Mouse (Mus musculus): ENCODE measurements around the gene Kcnn1. TPM values are rescaled to one million over a fixed set of nuclear protein-coding genes. Genes with fewer than 3 reads are reported as not detected.

The Kcnn1 gene
- total and polyA plus RNA-seq, 3 experiments: 0.03 to 0.22 TPM; not detected in 1

DNA sequence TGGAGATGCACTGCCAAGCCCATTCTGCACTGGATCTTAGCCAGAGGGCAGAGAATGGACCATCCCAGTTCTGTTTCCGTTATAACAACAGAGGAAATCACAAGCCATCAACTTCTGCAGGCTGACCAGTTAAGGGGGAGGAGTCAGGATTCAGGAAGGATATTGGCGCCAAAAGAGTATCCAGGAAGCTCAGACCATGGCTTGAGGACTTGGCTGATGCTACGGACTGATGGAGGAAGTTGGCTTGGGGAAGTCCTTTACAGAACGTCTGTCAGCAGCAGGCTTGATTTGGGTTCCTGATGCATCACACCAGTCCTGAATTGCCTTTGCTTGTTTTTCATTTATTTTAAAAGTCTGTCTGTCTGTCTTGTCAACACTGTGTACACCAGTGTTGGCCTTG lies 41.5 kb upstream of the Kcnn1 start:
- Histone ChIP-seq H3K4me3 (ENCODE audit: low read depth, low read length) (no peak overlapping the region), H3K27me3 (ENCODE audit: insufficient read depth, low read length) (peaks cover 4% of the 10 kb centered on the region; the same call in 1 of the 2 replicates), H3K9me3 (replicated peaks) (no peaks in the 10 kb centered on the region), H3K4me1 (ENCODE audit: insufficient read depth, low read depth, low read length) (peaks cover 44% of the 10 kb centered on the region), H3K36me3 (replicated peaks) (peaks cover 11% of the 10 kb centered on the region)
- no peak for DNase-seq (ENCODE audit: low spot score)
- no peak for TF ChIP-seq GATA2 (IDR thresholded peaks at IDR 0.05; ENCODE audit: borderline replicate concordance, low read depth, low read length)
- no peak for TF ChIP-seq GATA1 (IDR thresholded peaks at IDR 0.05; ENCODE audit: borderline replicate concordance, low read length)
- TF ChIP-seq TAL1 (conservative IDR thresholded peaks at IDR 0.05; ENCODE audit: low read depth, low read length): no peak
- no peak for TF ChIP-seq POLR2AphosphoS5 (IDR thresholded peaks at IDR 0.05; ENCODE audit: insufficient replicate concordance, low read depth, low read length)
- no peak for TF ChIP-seq CTCF (IDR thresholded peaks at IDR 0.05; ENCODE audit: low read depth, low read length)
- no peak for ATAC-seq (ENCODE audit: extremely low read depth, insufficient number of reproducible peaks, low FRiP score, poor library complexity, severe bottlenecking)

DNA sequence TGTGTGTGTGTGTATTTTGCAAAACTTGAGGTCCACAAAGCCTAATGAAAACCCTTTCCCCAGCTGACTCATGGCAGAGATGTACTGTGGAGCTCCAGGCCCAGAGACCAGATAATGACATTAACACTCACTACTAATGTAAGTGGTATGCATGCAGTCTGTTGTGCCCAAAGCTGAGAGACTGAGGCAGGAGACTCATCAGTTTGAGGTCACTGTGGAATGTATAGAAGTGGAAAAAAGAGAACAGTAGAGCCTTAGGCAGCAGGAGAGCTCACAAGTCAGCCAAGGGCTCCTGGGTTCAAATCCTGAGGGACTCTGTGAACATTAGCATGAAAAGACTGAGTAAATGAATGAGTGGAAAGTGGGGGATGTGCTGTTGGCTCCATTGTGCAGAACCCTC lies 40.5 kb upstream of the Kcnn1 start:
- no peaks in the 10 kb centered on the region for H3K9me3 ChIP-seq (replicated peaks)

DNA sequence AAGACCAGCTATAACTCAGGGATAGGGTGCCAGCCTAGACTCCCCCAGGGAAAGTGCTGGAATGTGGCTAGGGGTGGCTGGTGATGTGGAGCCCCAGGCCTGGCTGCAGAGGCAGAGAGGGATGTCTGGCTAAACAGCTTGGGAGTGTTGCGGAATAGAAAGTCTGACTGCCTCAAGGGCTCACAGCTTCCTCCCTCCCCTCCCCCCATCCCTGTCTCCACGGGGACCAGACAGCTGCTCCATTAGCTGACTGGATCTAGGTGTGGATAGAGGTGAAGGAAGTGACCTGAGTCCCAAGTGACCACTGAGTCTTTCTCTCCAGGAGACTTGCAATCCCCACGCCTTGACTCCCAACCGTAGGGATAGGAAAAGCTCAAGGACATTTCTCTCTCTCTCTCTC lies 40.1 kb upstream of the Kcnn1 start:
- DNase-seq (ENCODE audit: low spot score) (no peak), ATAC-seq (ENCODE audit: extremely low read depth, insufficient number of reproducible peaks, low FRiP score, poor library complexity, severe bottlenecking) (no peak)
- H3K4me1 ChIP-seq (ENCODE audit: insufficient read depth, low read depth, low read length): peaks cover 53% of the 10 kb centered on the region
- H3K4me3 ChIP-seq (ENCODE audit: low read depth, low read length): no peak overlapping the region
- no peaks in the 10 kb centered on the region for H3K9me3 ChIP-seq (replicated peaks)
- TF ChIP-seq GATA2 (IDR thresholded peaks at IDR 0.05; ENCODE audit: borderline replicate concordance, low read depth, low read length) (no peak), GATA1 (IDR thresholded peaks at IDR 0.05; ENCODE audit: borderline replicate concordance, low read length) (no peak), CTCF (IDR thresholded peaks at IDR 0.05; ENCODE audit: low read depth, low read length) (no peak), POLR2AphosphoS5 (IDR thresholded peaks at IDR 0.05; ENCODE audit: insufficient replicate concordance, low read depth, low read length) (no peak), TAL1 (conservative IDR thresholded peaks at IDR 0.05; ENCODE audit: low read depth, low read length) (no peak)
- H3K36me3 ChIP-seq (replicated peaks): peaks cover 6% of the 10 kb centered on the region
- H3K27me3 ChIP-seq (ENCODE audit: insufficient read depth, low read length): peaks cover 4% of the 10 kb centered on the region; the same call in 1 of the 2 replicates

More for the DNA sequence above, 40.5 kb upstream of the Kcnn1 start:
- Histone ChIP-seq H3K4me3 (ENCODE audit: low read depth, low read length) (no peak overlapping the region), H3K4me1 (ENCODE audit: insufficient read depth, low read depth, low read length) (peaks cover 49% of the 10 kb centered on the region), H3K36me3 (replicated peaks) (peaks cover 6% of the 10 kb centered on the region), H3K27me3 (ENCODE audit: insufficient read depth, low read length) (peaks cover 4% of the 10 kb centered on the region; the same call in 1 of the 2 replicates)
- no peak for TF ChIP-seq TAL1 (conservative IDR thresholded peaks at IDR 0.05; ENCODE audit: low read depth, low read length)
- TF ChIP-seq CTCF (IDR thresholded peaks at IDR 0.05; ENCODE audit: low read depth, low read length): no peak
- TF ChIP-seq GATA2 (IDR thresholded peaks at IDR 0.05; ENCODE audit: borderline replicate concordance, low read depth, low read length): no peak
- TF ChIP-seq GATA1 (IDR thresholded peaks at IDR 0.05; ENCODE audit: borderline replicate concordance, low read length): no peak
- TF ChIP-seq POLR2AphosphoS5 (IDR thresholded peaks at IDR 0.05; ENCODE audit: insufficient replicate concordance, low read depth, low read length): no peak
- no peak for DNase-seq (ENCODE audit: low spot score)
- no peak for ATAC-seq (ENCODE audit: extremely low read depth, insufficient number of reproducible peaks, low FRiP score, poor library complexity, severe bottlenecking)

DNA sequence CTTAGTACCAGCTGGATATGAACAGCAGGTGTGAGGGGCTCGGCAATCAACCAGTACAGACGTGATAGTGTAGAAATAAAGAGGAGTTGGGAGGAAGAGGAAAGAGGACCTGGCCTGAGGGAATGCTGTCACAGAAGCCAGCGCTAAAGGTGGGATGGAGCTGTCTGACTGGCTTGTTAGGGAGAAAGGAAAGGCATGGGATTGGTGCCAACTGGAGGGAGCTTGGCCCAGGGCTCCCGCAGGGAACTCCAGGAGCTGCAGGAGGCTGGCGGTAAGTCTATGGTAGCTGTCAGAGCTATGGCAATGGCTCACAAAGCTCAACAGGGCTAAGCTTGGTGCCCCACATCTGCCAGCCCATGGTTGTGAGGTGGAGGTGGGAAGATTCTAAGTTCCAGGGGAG lies 39.2 kb upstream of the Kcnn1 start:
- DNase-seq (ENCODE audit: low spot score) (no peak), ATAC-seq (ENCODE audit: extremely low read depth, insufficient number of reproducible peaks, low FRiP score, poor library complexity, severe bottlenecking) (no peak)
- H3K27me3 ChIP-seq (ENCODE audit: insufficient read depth, low read length): peaks cover 4% of the 10 kb centered on the region; the same call in 1 of the 2 replicates
- H3K9me3 ChIP-seq (replicated peaks): no peaks in the 10 kb centered on the region
- H3K36me3 ChIP-seq (replicated peaks): peaks cover 2% of the 10 kb centered on the region
- H3K4me1 ChIP-seq (ENCODE audit: insufficient read depth, low read depth, low read length): peaks cover 47% of the 10 kb centered on the region
- TF ChIP-seq GATA2 (IDR thresholded peaks at IDR 0.05; ENCODE audit: borderline replicate concordance, low read depth, low read length) (no peak), TAL1 (conservative IDR thresholded peaks at IDR 0.05; ENCODE audit: low read depth, low read length) (no peak), CTCF (IDR thresholded peaks at IDR 0.05; ENCODE audit: low read depth, low read length) (no peak), POLR2AphosphoS5 (IDR thresholded peaks at IDR 0.05; ENCODE audit: insufficient replicate concordance, low read depth, low read length) (no peak), GATA1 (IDR thresholded peaks at IDR 0.05; ENCODE audit: borderline replicate concordance, low read length) (no peak)
- no peak overlapping the region for H3K4me3 ChIP-seq (ENCODE audit: low read depth, low read length)

DNA sequence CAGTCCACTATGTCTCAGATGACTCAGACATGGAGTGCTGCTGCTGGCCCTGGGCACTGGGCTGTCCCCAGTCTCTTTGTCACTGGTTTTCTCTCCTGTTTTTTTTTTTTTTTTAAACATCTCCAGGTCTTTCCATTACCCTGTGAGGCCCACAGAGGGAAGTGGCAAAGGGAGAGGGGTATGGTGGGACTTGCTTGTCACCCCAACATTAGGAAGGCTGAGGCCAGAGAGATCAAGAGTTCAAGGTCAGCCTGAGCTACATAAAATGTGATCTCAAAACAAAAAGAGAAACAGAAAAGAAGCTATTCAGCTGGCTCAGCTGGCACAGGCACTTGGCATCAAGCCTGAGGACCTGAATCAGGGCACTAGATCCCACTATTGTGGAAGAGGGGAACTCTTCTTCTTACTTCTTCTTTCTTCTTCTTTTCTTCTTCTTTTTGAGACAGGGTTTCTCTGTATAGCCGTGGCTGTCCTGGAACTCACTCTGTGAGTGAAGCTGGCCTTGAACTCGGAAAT lies 37.9 kb upstream of the Kcnn1 start:
- Histone ChIP-seq H3K9me3 (replicated peaks) (no peaks in the 10 kb centered on the region), H3K27me3 (ENCODE audit: insufficient read depth, low read length) (peaks cover 4% of the 10 kb centered on the region; the same call in 1 of the 2 replicates), H3K36me3 (replicated peaks) (peaks cover 8% of the 10 kb centered on the region), H3K4me3 (ENCODE audit: low read depth, low read length) (no peak overlapping the region), H3K4me1 (ENCODE audit: insufficient read depth, low read depth, low read length) (peaks cover 42% of the 10 kb centered on the region)
- TF ChIP-seq TAL1 (conservative IDR thresholded peaks at IDR 0.05; ENCODE audit: low read depth, low read length) (no peak), POLR2AphosphoS5 (IDR thresholded peaks at IDR 0.05; ENCODE audit: insufficient replicate concordance, low read depth, low read length) (no peak), GATA2 (IDR thresholded peaks at IDR 0.05; ENCODE audit: borderline replicate concordance, low read depth, low read length) (no peak), CTCF (IDR thresholded peaks at IDR 0.05; ENCODE audit: low read depth, low read length) (no peak), GATA1 (IDR thresholded peaks at IDR 0.05; ENCODE audit: borderline replicate concordance, low read length) (no peak)
- no peak for DNase-seq (ENCODE audit: low spot score)
- ATAC-seq (ENCODE audit: extremely low read depth, insufficient number of reproducible peaks, low FRiP score, poor library complexity, severe bottlenecking): no peak

DNA sequence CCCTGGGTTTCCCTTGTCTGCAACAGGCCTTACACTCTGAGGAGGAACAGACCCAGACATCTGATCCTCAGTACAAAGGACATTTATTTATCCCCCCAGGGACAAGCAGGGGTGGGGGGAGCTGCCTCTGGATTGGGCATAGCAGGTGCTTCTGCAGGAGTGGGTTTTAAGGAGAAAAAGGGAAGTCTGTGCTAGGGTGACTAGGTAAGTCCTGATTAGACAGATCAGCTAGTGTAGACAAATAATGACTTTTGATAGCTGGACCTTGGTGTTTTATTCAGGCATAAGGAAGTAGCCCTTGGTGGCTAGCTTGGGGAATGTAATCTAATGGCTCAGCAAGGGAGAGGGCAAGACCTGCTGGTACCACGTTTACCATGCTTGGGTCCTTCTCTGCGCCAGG lies 36.2 kb upstream of the Kcnn1 start:
- TF ChIP-seq CTCF (IDR thresholded peaks at IDR 0.05; ENCODE audit: low read depth, low read length): no peak
- no peak for TF ChIP-seq POLR2AphosphoS5 (IDR thresholded peaks at IDR 0.05; ENCODE audit: insufficient replicate concordance, low read depth, low read length)
- no peak for TF ChIP-seq GATA2 (IDR thresholded peaks at IDR 0.05; ENCODE audit: borderline replicate concordance, low read depth, low read length)
- TF ChIP-seq GATA1 (IDR thresholded peaks at IDR 0.05; ENCODE audit: borderline replicate concordance, low read length): no peak
- no peak for TF ChIP-seq TAL1 (conservative IDR thresholded peaks at IDR 0.05; ENCODE audit: low read depth, low read length)
- Histone ChIP-seq H3K4me1 (ENCODE audit: insufficient read depth, low read depth, low read length) (peaks cover 45% of the 10 kb centered on the region), H3K27me3 (ENCODE audit: insufficient read depth, low read length) (peaks cover 4% of the 10 kb centered on the region; the same call in 1 of the 2 replicates), H3K36me3 (replicated peaks) (peaks cover 25% of the 10 kb centered on the region), H3K4me3 (ENCODE audit: low read depth, low read length) (no peak overlapping the region), H3K9me3 (replicated peaks) (no peaks in the 10 kb centered on the region)
- ATAC-seq (ENCODE audit: extremely low read depth, insufficient number of reproducible peaks, low FRiP score, poor library complexity, severe bottlenecking) (no peak), DNase-seq (ENCODE audit: low spot score) (no peak)
